In genomic region chr1:58950899-58951648, GRCm38 (mm10) we compare ENCODE assay signal across 8 mouse cellular contexts. TPM values are rescaled to one million over a fixed set of nuclear protein-coding genes. Genes with fewer than 3 reads are reported as not detected.
DNase-seq lines count a peak whose midpoint lies in the region; ATAC-seq lines count a peak whose summit lies in the region.

No protein-coding gene starts in this region.

- H3K4me1 ChIP-seq in heart, embryonic 12.5 days (replicated peaks): peaks cover 67% of the 10 kb centered on the region
- H3K4me1 ChIP-seq in limb, embryonic 11.5 days (ENCODE audit: control insufficient read depth, insufficient read depth, low read length): peaks cover 8% of the 10 kb centered on the region; the same call in 1 of the 2 replicates
- H3K4me1 ChIP-seq in stomach, embryonic 14.5 days (ENCODE audit: control insufficient read depth, insufficient read depth, low read length): peaks cover 8% of the 10 kb centered on the region; the same call in 1 of the 2 replicates

- no peaks in the 10 kb centered on the region for H3K9me3 ChIP-seq in heart, embryonic 12.5 days (replicated peaks)
- no peaks in the 10 kb centered on the region for H3K9me3 ChIP-seq in limb, embryonic 11.5 days (ENCODE audit: control insufficient read depth, low read length)
- H3K9me3 ChIP-seq in stomach, embryonic 14.5 days (ENCODE audit: control insufficient read depth, low read depth, low read length): no peaks in the 10 kb centered on the region

- peak overlapping the region; percentile 87 for H3K27ac ChIP-seq in heart, embryonic 12.5 days (ENCODE audit: poor library complexity, severe bottlenecking)
- H3K27ac ChIP-seq in limb, embryonic 11.5 days (replicated peaks; ENCODE audit: low read depth, low read length): no peak overlapping the region
- H3K27ac ChIP-seq in stomach, embryonic 14.5 days (ENCODE audit: low read length): peak overlapping the region; percentile 18; the same call in 1 of the 2 replicates

- H3K4me2 ChIP-seq in heart, embryonic 12.5 days: peak overlapping the region; percentile 38; the same call in 1 of the 2 replicates
- no peak overlapping the region for H3K4me2 ChIP-seq in limb, embryonic 11.5 days (ENCODE audit: low read depth, severe bottlenecking)
- no peak overlapping the region for H3K4me2 ChIP-seq in stomach, embryonic 14.5 days (replicated peaks; ENCODE audit: low read depth, low read length)

- no peaks in the 10 kb centered on the region for H3K27me3 ChIP-seq in heart, embryonic 12.5 days (replicated peaks)
- H3K27me3 ChIP-seq in limb, embryonic 11.5 days (ENCODE audit: control insufficient read depth, insufficient read depth, low read length): no peaks in the 10 kb centered on the region
- no peaks in the 10 kb centered on the region for H3K27me3 ChIP-seq in stomach, embryonic 14.5 days (ENCODE audit: control insufficient read depth, insufficient read depth, low read length)

- no peak overlapping the region for H3K4me3 ChIP-seq in heart, embryonic 12.5 days
- H3K4me3 ChIP-seq in limb, embryonic 11.5 days (ENCODE audit: low read depth, low read length): no peak overlapping the region
- no peak overlapping the region for H3K4me3 ChIP-seq in stomach, embryonic 14.5 days (ENCODE audit: low read depth, low read length)

- WGBS in heart, embryonic 12.5 days: 19% methylated on average over 8 of the region's 8 CpGs
- WGBS in limb, embryonic 11.5 days: 26% methylated on average over 8 of the region's 8 CpGs
- 16% methylated on average over 8 of the region's 8 CpGs for WGBS in stomach, embryonic 14.5 days

- H3K9ac ChIP-seq in heart, embryonic 12.5 days: no peak overlapping the region
- no peak overlapping the region for H3K9ac ChIP-seq in limb, embryonic 11.5 days (ENCODE audit: low read length)
- no peak overlapping the region for H3K9ac ChIP-seq in stomach, embryonic 14.5 days (replicated peaks; ENCODE audit: low read depth, low read length)

- 0 out of 2 replicates have a peak, but pooled peaks have one; percentile 22 for ATAC-seq in heart, embryonic 12.5 days (ENCODE audit: insufficient number of reproducible peaks, low FRiP score)
- no peak for ATAC-seq in limb, embryonic 11.5 days (ENCODE audit: insufficient number of reproducible peaks, low FRiP score, low TSS enrichment, low read depth)
- ATAC-seq in stomach, embryonic 14.5 days (ENCODE audit: insufficient number of reproducible peaks, insufficient read depth, low FRiP score, low read depth): peak; percentile 78

- H3K36me3 ChIP-seq in heart, embryonic 12.5 days: peaks cover 3% of the 10 kb centered on the region
- H3K36me3 ChIP-seq in limb, embryonic 11.5 days (ENCODE audit: control insufficient read depth, insufficient read depth, low read length): no peaks in the 10 kb centered on the region
- H3K36me3 ChIP-seq in stomach, embryonic 14.5 days (ENCODE audit: control insufficient read depth, insufficient read depth, low read length): 0 out of 2 replicates have a peak, but pooled peaks cover under 1% of the 10 kb centered on the region

- peak; percentile 39 for DNase-seq in retina, embryonic 14.5 days (ENCODE audit: low spot score)
- no peak for DNase-seq in retina, postnatal 1 day
- DNase-seq in limb, embryonic 11.5 days (ENCODE audit: low spot score): peak; percentile 63
- DNase-seq in thymus, postnatal 25 days: no peak
- DNase-seq in layer of hippocampus, postnatal 14 days (ENCODE audit: low spot score in 2 of 2): no peak
- no peak for DNase-seq in spleen, postnatal 14 days (ENCODE audit: low spot score in 2 of 2)

RNA-seq across cellular contexts. Expression of gene Trak2, which starts 22.2 kb away (rescaled TPM):
- polyA plus RNA-seq in heart, embryonic 12.5 days (2016; fragmentation: Nextera tagmentation; extraction: Ambion mirVana): 44.7 and 47.8 TPM in 2 replicates
- polyA plus RNA-seq in limb, embryonic 11.5 days (2014; fragmentation: Nextera tagmentation; extraction: Ambion mirVana): 8.3 and 10.0 TPM in 2 replicates
- 12.8 and 13.5 TPM in 2 replicates for polyA plus RNA-seq in stomach, embryonic 14.5 days (2014; fragmentation: Nextera tagmentation; extraction: Ambion mirVana)
- 100 to 1,000 TPM; 201 to 209 TPM for total RNA-seq in layer of hippocampus, postnatal 14 days (2021)

RNA-seq across cellular contexts. Expression of gene Stradb, which starts 22.2 kb away (rescaled TPM):
- polyA plus RNA-seq in heart, embryonic 12.5 days (2016; fragmentation: Nextera tagmentation; extraction: Ambion mirVana): 23.1 and 25.5 TPM in 2 replicates
- polyA plus RNA-seq in limb, embryonic 11.5 days (2014; fragmentation: Nextera tagmentation; extraction: Ambion mirVana): 23.2 and 23.8 TPM in 2 replicates
- 26.4 and 30.0 TPM in 2 replicates for polyA plus RNA-seq in stomach, embryonic 14.5 days (2014; fragmentation: Nextera tagmentation; extraction: Ambion mirVana)
- total RNA-seq in layer of hippocampus, postnatal 14 days (2021): 10 to 100 TPM; 49.3 to 60.8 TPM

Comparison
In these comparisons a context has a peak if more than half of its experiments do, and no peak if none do; other contexts are left out.
1. DNase-seq: peak in retina, embryonic 14.5 days (single experiment) and limb, embryonic 11.5 days (single experiment); none in retina, postnatal 1 day (single experiment), thymus, postnatal 25 days (single experiment), layer of hippocampus, postnatal 14 days (0 of 2) and spleen, postnatal 14 days (0 of 2).